Mouse (Mus musculus) T-cell, adult 66 days (primary cell): Measurements from ENCODE around the gene Dicer1. TPM values are rescaled to one million over a fixed set of nuclear protein-coding genes. Genes with fewer than 3 reads are reported as not detected.

ENCODE experiments used
- total RNA-seq, 2 experiments: library from RNA; stranded (reverse); gene quantifications; 3 replicates in 1 of 2; 4 replicates in 1 of 2; pipeline ENCODE4 v1.2.4; 2023

Gene Dicer1
- 100 to 1,000 TPM in 1 of 2 experiments, 10 to 100 TPM in 1; 98.7 to 102 TPM for total RNA-seq

DNA sequence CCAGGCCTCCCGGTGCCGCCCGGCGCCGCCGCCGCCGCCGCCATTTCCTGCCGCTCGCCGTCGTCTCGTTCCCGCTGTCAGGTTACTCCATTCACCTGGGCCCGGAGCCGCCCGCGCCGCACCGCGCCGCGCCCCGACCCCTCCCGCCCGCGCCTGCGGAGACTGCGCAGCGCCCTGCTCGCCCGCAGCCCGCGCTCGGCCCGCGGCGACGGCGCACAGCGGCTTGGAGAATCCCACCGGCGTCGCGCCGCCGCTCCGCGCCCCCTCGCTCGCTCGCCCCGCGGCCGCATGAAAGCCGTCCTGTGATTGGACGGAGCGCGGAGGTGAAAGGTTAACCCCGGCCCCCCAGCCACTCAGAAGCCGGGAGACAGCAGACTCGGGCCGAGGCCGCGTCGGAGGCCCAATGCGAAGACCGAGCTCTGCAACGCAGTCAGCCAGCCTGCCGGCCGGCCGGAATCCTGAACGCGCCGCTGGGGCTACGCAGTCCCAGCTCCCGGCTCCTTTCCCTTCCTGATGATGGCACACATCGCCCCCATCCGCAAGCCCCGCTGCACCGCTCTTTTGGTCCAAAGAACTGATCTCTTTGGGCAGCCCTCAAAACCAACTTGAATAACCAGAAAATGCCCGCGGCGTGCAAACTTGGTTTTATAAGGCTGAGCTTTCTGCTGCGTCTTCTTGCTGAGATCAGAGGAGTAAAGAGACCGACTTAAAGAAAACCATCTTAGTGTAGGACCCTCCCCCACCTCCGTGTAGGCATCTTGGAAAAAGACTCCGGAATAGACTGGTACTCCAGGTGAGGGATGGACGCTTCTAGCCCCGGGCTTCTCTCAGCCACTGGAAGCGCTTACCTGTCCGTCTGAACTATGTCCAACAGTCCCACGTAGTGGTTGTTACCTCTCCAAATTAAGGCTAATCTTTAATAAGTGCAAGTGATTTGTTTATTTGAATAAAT, at the start of gene Dicer1:
Gene Dicer1, minus strand, starts transcription at position 139 of the 952 bp plus-strand sequence.

Other genes with a start within 250 kb of the Dicer1 start
- not detected for gene Clmn, start 113.1 kb upstream of the Dicer1 start, total RNA-seq